Comparison of ENCODE assay signal across 10 mouse cellular contexts in the genomic region with DNA sequence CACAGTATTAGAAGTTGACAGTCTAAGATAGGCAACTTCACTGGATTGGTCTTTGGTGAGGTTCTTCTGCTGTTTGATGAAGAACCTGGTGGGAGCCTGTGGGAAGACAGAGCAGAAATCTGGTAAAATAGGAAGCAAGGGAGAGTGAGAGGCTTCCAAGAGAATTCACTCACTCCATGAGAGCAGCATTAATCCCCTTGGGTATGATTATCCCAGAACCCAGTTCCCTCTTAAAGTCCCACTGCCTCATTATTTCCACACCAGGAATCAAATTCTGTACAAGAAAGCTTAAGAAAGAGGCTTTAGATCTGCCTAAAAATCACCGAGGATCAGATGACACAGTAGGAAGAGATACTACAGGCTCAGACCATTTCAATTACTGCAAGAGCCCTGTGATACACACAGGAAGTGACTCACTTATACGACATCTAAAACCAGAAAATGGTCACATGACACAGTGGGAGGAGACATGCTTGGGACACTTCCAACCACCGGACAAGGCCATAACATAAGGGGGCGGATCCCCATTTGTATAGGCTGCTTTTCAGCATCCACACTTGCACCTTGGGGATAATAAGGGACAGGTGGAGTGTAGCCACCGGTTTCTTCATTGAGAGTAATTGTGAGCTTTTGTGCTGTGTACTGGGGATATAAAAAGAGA.
DNase-seq lines count a peak whose midpoint lies in the region; ATAC-seq and TF ChIP-seq lines count a peak whose summit lies in the region.
"Had no signal": no experiment of that assay in that cellular context is flagged by ENCODE, and none has a peak within 500 bp of the region (broad histone marks: within the 10 kb centered on the region; RNA-seq: fewer than 3 reads in every experiment).

No protein-coding gene starts in this region.

- H3K4me2 ChIP-seq in heart, embryonic 11.5 days: no peak overlapping the region
- H3K4me2 ChIP-seq in intestine, embryonic 16.5 days (ENCODE audit: low read depth, low read length): no peak overlapping the region
- H3K4me2 ChIP-seq: liver, embryonic 15.5 days had no signal

- TF ChIP-seq RAD21 in MEL (IDR thresholded peaks at IDR 0.05; ENCODE audit: low read depth, low read length): no peak

- H3K27ac ChIP-seq in heart, embryonic 11.5 days (ENCODE audit: low read depth, low read length): no peak overlapping the region
- no peak overlapping the region for H3K27ac ChIP-seq in MEL (ENCODE audit: control insufficient read depth, low read depth, low read length)
- H3K27ac ChIP-seq in intestine, embryonic 16.5 days (ENCODE audit: low read length): no peak overlapping the region
- H3K27ac ChIP-seq: liver, embryonic 15.5 days had no signal

- no peaks in the 10 kb centered on the region; the same call in 1 of the 2 replicates for H3K4me1 ChIP-seq in heart, embryonic 11.5 days (ENCODE audit: control insufficient read depth, insufficient read depth, low read length)
- H3K4me1 ChIP-seq in MEL (ENCODE audit: control insufficient read depth in 1 of 2, insufficient read depth in 2 of 2, low read length in 2 of 2): peaks cover 0 to 4% of the 10 kb centered on the region in 2 experiments; a peak in 1 of 4 replicates
- H3K4me1 ChIP-seq in intestine, embryonic 16.5 days (ENCODE audit: control insufficient read depth, insufficient read depth, low read length): no peaks in the 10 kb centered on the region
- H3K4me1 ChIP-seq: liver, embryonic 15.5 days had no signal

- TF ChIP-seq CTCF in MEL (IDR thresholded peaks at IDR 0.05 in 2 of 3, conservative IDR thresholded peaks at IDR 0.05 in 1 of 3; ENCODE audit: control insufficient read depth in 1 of 3, insufficient read depth in 1 of 3, low read depth in 2 of 3, low read length in 3 of 3, poor library complexity in 1 of 3, severe bottlenecking in 1 of 3): no peak

- WGBS in heart, embryonic 11.5 days (ENCODE audit: insufficient replicate concordance): 68% methylated on average over 5 of the region's 5 CpGs
- 67% methylated on average over 5 of the region's 5 CpGs for WGBS in intestine, embryonic 16.5 days

- no peaks in the 10 kb centered on the region for H3K27me3 ChIP-seq in heart, embryonic 11.5 days (ENCODE audit: control insufficient read depth, insufficient read depth, low read length)
- H3K27me3 ChIP-seq in MEL (ENCODE audit: control insufficient read depth in 1 of 2, insufficient read depth in 2 of 2, low read length in 2 of 2): no peaks in the 10 kb centered on the region
- no peaks in the 10 kb centered on the region for H3K27me3 ChIP-seq in intestine, embryonic 16.5 days (replicated peaks; ENCODE audit: control insufficient read depth, insufficient read depth, low read length)
- H3K27me3 ChIP-seq: liver, embryonic 15.5 days had no signal

- no peaks in the 10 kb centered on the region for H3K9me3 ChIP-seq in heart, embryonic 11.5 days (replicated peaks; ENCODE audit: control insufficient read depth, low read length)
- H3K9me3 ChIP-seq in MEL (replicated peaks; ENCODE audit: insufficient read depth, low read length): no peaks in the 10 kb centered on the region
- H3K9me3 ChIP-seq in intestine, embryonic 16.5 days (ENCODE audit: control insufficient read depth, low read length): no peaks in the 10 kb centered on the region
- H3K9me3 ChIP-seq: G1E; liver, embryonic 15.5 days had no signal

- H3K4me3 ChIP-seq in heart, embryonic 11.5 days (ENCODE audit: low read depth, low read length): no peak overlapping the region
- no peak overlapping the region for H3K4me3 ChIP-seq in MEL (ENCODE audit: control insufficient read depth in 1 of 2, insufficient read depth in 1 of 2, low read depth in 2 of 2, low read length in 2 of 2)
- no peak overlapping the region for H3K4me3 ChIP-seq in intestine, embryonic 16.5 days (ENCODE audit: low read length)
- H3K4me3 ChIP-seq: liver, embryonic 15.5 days had no signal

- no peak for TF ChIP-seq EP300 in MEL (IDR thresholded peaks at IDR 0.05; ENCODE audit: low read depth in 1 of 2, low read length in 2 of 2)

- peak; percentile 21 to 34 for DNase-seq in heart, adult 9 months (ENCODE audit: low spot score in 2 of 2)
- DNase-seq in 3134 (ENCODE audit: extremely low read depth, insufficient read length, low spot score): peak; percentile 47
- peak; percentile 18 for DNase-seq in MEL (ENCODE audit: low read depth, low spot score)
- DNase-seq in adrenal gland, postnatal 36 days: no peak

- no peaks in the 10 kb centered on the region for H3K79me2 ChIP-seq in MEL (ENCODE audit: control insufficient read depth, insufficient read depth, low read length, poor library complexity)

- TF ChIP-seq POLR2A in MEL (IDR thresholded peaks at IDR 0.05; ENCODE audit: control insufficient read depth in 1 of 2, insufficient read depth in 1 of 2, low read depth in 1 of 2, low read length in 2 of 2, poor library complexity in 1 of 2): no peak

- H3K9ac ChIP-seq in heart, embryonic 11.5 days (ENCODE audit: low read depth, low read length): no peak overlapping the region
- H3K9ac ChIP-seq in MEL (ENCODE audit: control insufficient read depth, low read depth, low read length, poor library complexity, severe bottlenecking): no peak overlapping the region
- no peak overlapping the region for H3K9ac ChIP-seq in intestine, embryonic 16.5 days (ENCODE audit: low read depth, low read length)
- H3K9ac ChIP-seq: liver, embryonic 15.5 days had no signal

- no peaks in the 10 kb centered on the region for H3K36me3 ChIP-seq in heart, embryonic 11.5 days (ENCODE audit: control insufficient read depth, insufficient read depth, low read length)
- no peaks in the 10 kb centered on the region for H3K36me3 ChIP-seq in MEL (ENCODE audit: control insufficient read depth in 1 of 2, insufficient read depth in 2 of 2, low read length in 2 of 2)
- no peaks in the 10 kb centered on the region for H3K36me3 ChIP-seq in intestine, embryonic 16.5 days (ENCODE audit: control insufficient read depth, insufficient read depth, low read length)
- H3K36me3 ChIP-seq: G1E; liver, embryonic 15.5 days had no signal

- no peak for ATAC-seq in heart, embryonic 11.5 days (replicated peaks; ENCODE audit: insufficient number of reproducible peaks, low FRiP score, low TSS enrichment)
- ATAC-seq in inflammation-experienced regulatory T-cells, adult 6 months: peak; percentile 87
- no peak for ATAC-seq in intestine, embryonic 16.5 days
- ATAC-seq in erythroblast, adult 5-6 weeks (replicated peaks; ENCODE audit: low FRiP score, poor library complexity, severe bottlenecking): no peak

TF ChIP-seq in MEL, 35 proteins besides CTCF, POLR2A, EP300 and RAD21:
- TF ChIP-seq CHD2 (IDR thresholded peaks at IDR 0.05; ENCODE audit: low read length) (no peak), USF1 (IDR thresholded peaks at IDR 0.05; ENCODE audit: low read depth, low read length) (peak; percentile 70), E2F4 (IDR thresholded peaks at IDR 0.05; ENCODE audit: borderline replicate concordance, low read depth, low read length) (no peak), MAZ (IDR thresholded peaks at IDR 0.05; ENCODE audit: low read depth, low read length) (no peak)

Comparison
In these comparisons a context has a peak if more than half of its experiments do, and no peak if none do; other contexts are left out.
1. DNase-seq: peak in heart, adult 9 months (2 of 2), 3134 (single experiment) and MEL (single experiment); none in adrenal gland, postnatal 36 days (0 of 2).